Mouse (Mus musculus) cerebellum, adult 18-20 months (tissue): ENCODE measurements around the gene N6amt1.

ENCODE experiments used
- DNase-seq, 2 experiments: peaks; one replicate each; pipeline ENCODE4 v3.0.0; 2021

N6amt1 gene

GRCm38 (mm10) chr16:87354075-87354583 is at the start of gene N6amt1:
Gene N6amt1 (plus strand): TSS chr16:87354185.
- DNase-seq, result peak; percentile 94

- no peak for DNase-seq
These were observed 48.6 kb upstream of the N6amt1 start for GRCm38 (mm10) chr16:87305251-87306011.

- DNase-seq, result no peak
These were observed 46.8 kb upstream of the N6amt1 start for GRCm38 (mm10) chr16:87307109-87307735.

GRCm38 (mm10) chr16:87310659-87311058 is 43.3 kb upstream of the N6amt1 start:
- no peak for DNase-seq

- DNase-seq, result no peak
These were observed 35.7 kb upstream of the N6amt1 start for GRCm38 (mm10) chr16:87318200-87318811.

- no peak for DNase-seq
These were observed 35.0 kb upstream of the N6amt1 start for GRCm38 (mm10) chr16:87318998-87319397.

- DNase-seq, result no peak
These were observed 34.3 kb upstream of the N6amt1 start for GRCm38 (mm10) chr16:87319541-87320251.

GRCm38 (mm10) chr16:87320252-87320555 is 33.8 kb upstream of the N6amt1 start:
- DNase-seq, result no peak

- no peak for DNase-seq
These were observed 29.4 kb upstream of the N6amt1 start for GRCm38 (mm10) chr16:87324571-87324970.

- no peak for DNase-seq
These were observed 24.0 kb upstream of the N6amt1 start for GRCm38 (mm10) chr16:87329986-87330385.

- DNase-seq, result no peak
These were observed 19.2 kb upstream of the N6amt1 start for GRCm38 (mm10) chr16:87334756-87335155.

- no peak for DNase-seq
These were observed 12.9 kb upstream of the N6amt1 start for GRCm38 (mm10) chr16:87341043-87341572.

GRCm38 (mm10) chr16:87348133-87348532 is 5.9 kb upstream of the N6amt1 start:
- DNase-seq, result no peak

- no peak for DNase-seq
These were observed 2.4 kb upstream of the N6amt1 start for GRCm38 (mm10) chr16:87351386-87352105.

GRCm38 (mm10) chr16:87353605-87354004 is 380 bp upstream of the N6amt1 start:
- peak in 1 of 2 experiments; percentile 19 for DNase-seq

GRCm38 (mm10) chr16:87354748-87355147 is 763 bp downstream of the N6amt1 start:
- no peak for DNase-seq

- no peak for DNase-seq
These were observed 6.1 kb downstream of the N6amt1 start for GRCm38 (mm10) chr16:87360096-87360495.

GRCm38 (mm10) chr16:87364231-87364630 is 10.2 kb downstream of the N6amt1 start:
- peak; percentile 79 to 82 for DNase-seq

GRCm38 (mm10) chr16:87366035-87366434 is 12.1 kb downstream of the N6amt1 start:
- no peak for DNase-seq

- no peak for DNase-seq
These were observed 12.5 kb downstream of the N6amt1 start for GRCm38 (mm10) chr16:87366445-87366844.

- no peak for DNase-seq
These were observed 29.0 kb downstream of the N6amt1 start for GRCm38 (mm10) chr16:87382996-87383395.

- no peak for DNase-seq
These were observed 30.4 kb downstream of the N6amt1 start for GRCm38 (mm10) chr16:87384366-87384765.
